Mouse (Mus musculus) heart, embryonic 12.5 days (tissue): Measurements from ENCODE around the gene Pigyl. TPM values are rescaled to one million over a fixed set of nuclear protein-coding genes. Genes with fewer than 3 reads are reported as not detected.
A peak's percentile ranks its signal among the peaks of the same experiment; 100 is the strongest.

Experiments
- ATAC-seq: fragments of 200-750 bp; cut with Nextera tagmentation; 2 replicates; pipeline ENCODE4 v1.8.0; 2017; ENCODE audit warnings: moderate TSS enrichment, moderate library complexity; ENCODE audit not compliant: insufficient number of reproducible peaks, low FRiP score
- H3K27ac ChIP-seq: fragments of 300-500 bp; sonication (generic); 2 replicates; pipeline ENCODE4 v1.5.1; 2016; ENCODE audit warnings: mild to moderate bottlenecking, moderate library complexity; ENCODE audit not compliant: poor library complexity, severe bottlenecking
- H3K27me3 ChIP-seq: fragments of 300-500 bp; sonication (generic); replicated peaks from 2 replicates; pipeline ENCODE4 v1.6.1; 2016; ENCODE audit warnings: mild to moderate bottlenecking, moderate library complexity
- H3K36me3 ChIP-seq: fragments of 300-500 bp; sonication (generic); 2 replicates; pipeline ENCODE4 v1.6.1; 2016; ENCODE audit warnings: mild to moderate bottlenecking, moderate library complexity
- H3K4me1 ChIP-seq: fragments of 300-500 bp; sonication (generic); replicated peaks from 2 replicates; pipeline ENCODE4 v1.6.1; 2016; ENCODE audit warnings: mild to moderate bottlenecking
- H3K4me2 ChIP-seq: fragments of 300-500 bp; sonication (generic); 2 replicates; pipeline ENCODE4 v1.6.1; 2016; ENCODE audit warnings: mild to moderate bottlenecking, moderate library complexity
- H3K4me3 ChIP-seq: fragments of 300-500 bp; sonication (generic); 2 replicates; pipeline ENCODE4 v1.5.1; 2016; ENCODE audit warnings: mild to moderate bottlenecking
- H3K9ac ChIP-seq: fragments of 300-500 bp; sonication (generic); 2 replicates; pipeline ENCODE4 v1.6.1; 2016; ENCODE audit warnings: mild to moderate bottlenecking, moderate library complexity
- H3K9me3 ChIP-seq: fragments of 300-500 bp; sonication (generic); replicated peaks from 2 replicates; pipeline ENCODE4 v1.6.1; 2016; ENCODE audit warnings: mild to moderate bottlenecking, moderate library complexity
- WGBS: fragments of 180-500 bp; shearing (Covaris S2); methylation state at CpG from one replicate; pipeline ENCODE4 v1.1.7; 2016; 5-methylcytosine and 5-hydroxymethylcytosine counted together
- polyA plus RNA-seq: library from polyadenylated mRNA; unstranded; fragments of >200 nt; fragmentation: Nextera tagmentation; extraction: Ambion mirVana; gene quantifications from 2 replicates; pipeline ENCODE4 v1.2.1, GENCODE M21; 2016

Pigyl gene
- polyA plus RNA-seq, 1 experiment from 2014 or later, result 45.2 TPM

DNA sequence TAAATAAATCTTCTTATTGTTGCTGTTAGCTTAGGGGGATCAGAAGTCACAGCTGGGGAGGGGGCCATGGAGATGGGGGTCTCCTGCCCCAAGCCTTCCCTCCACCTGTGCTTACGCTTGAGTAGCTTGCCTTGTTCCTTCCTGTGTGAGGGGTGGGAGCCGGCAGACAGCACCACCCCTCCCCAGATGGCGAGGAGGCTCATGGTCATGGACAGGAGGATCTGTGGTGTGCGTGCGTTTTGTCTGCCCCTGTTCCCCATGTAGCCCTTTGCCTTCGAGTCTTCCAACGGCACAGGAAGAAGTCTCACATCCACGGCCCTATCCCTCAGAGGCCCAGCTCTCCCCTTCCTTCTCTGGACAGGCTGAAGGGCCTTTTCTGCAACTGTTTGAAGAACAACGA, 5.7 kb downstream of the Pigyl start:
- Histone ChIP-seq H3K4me3 (no peak overlapping the region), H3K4me2 (no peak overlapping the region), H3K4me1 (peaks cover 8% of the 10 kb centered on the region), H3K27ac (no peak overlapping the region), H3K36me3 (no peaks in the 10 kb centered on the region), H3K27me3 (peaks cover 15% of the 10 kb centered on the region), H3K9ac (no peak overlapping the region), H3K9me3 (peaks cover 6% of the 10 kb centered on the region; the same call in 1 of the 2 replicates)
- ATAC-seq, result no peak
- WGBS, result 75% methylated on average over 9 of the region's 9 CpGs

DNA sequence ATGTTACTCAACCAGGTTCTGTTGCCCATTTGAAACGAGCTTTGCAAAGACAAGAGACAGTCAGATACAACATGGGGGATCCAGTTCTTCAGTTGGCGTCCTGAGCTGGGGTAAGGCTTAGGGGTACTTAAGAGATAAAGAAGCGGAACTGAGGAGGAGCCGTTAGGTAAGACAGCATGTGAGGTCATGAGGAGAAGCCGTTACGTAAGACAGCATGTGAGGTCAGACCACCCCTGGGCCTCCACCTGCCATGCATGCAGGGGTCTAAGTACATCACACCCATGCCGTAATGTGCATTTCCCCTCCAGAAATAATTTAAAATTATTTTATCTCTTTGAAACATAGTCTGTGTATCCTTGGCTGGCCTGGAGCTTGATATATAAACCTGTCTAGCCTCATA, 6.3 kb downstream of the Pigyl start:
- WGBS, result 80% methylated on average over 7 of the region's 7 CpGs
- H3K4me3 ChIP-seq, result no peak overlapping the region
- H3K27ac ChIP-seq, result no peak overlapping the region
- no peak for ATAC-seq
- H3K9ac ChIP-seq, result no peak overlapping the region
- H3K9me3 ChIP-seq, result peaks cover 6% of the 10 kb centered on the region; the same call in 1 of the 2 replicates
- peaks cover 2% of the 10 kb centered on the region for H3K4me1 ChIP-seq
- H3K27me3 ChIP-seq, result peaks cover 14% of the 10 kb centered on the region
- H3K36me3 ChIP-seq, result no peaks in the 10 kb centered on the region
- H3K4me2 ChIP-seq, result no peak overlapping the region

DNA sequence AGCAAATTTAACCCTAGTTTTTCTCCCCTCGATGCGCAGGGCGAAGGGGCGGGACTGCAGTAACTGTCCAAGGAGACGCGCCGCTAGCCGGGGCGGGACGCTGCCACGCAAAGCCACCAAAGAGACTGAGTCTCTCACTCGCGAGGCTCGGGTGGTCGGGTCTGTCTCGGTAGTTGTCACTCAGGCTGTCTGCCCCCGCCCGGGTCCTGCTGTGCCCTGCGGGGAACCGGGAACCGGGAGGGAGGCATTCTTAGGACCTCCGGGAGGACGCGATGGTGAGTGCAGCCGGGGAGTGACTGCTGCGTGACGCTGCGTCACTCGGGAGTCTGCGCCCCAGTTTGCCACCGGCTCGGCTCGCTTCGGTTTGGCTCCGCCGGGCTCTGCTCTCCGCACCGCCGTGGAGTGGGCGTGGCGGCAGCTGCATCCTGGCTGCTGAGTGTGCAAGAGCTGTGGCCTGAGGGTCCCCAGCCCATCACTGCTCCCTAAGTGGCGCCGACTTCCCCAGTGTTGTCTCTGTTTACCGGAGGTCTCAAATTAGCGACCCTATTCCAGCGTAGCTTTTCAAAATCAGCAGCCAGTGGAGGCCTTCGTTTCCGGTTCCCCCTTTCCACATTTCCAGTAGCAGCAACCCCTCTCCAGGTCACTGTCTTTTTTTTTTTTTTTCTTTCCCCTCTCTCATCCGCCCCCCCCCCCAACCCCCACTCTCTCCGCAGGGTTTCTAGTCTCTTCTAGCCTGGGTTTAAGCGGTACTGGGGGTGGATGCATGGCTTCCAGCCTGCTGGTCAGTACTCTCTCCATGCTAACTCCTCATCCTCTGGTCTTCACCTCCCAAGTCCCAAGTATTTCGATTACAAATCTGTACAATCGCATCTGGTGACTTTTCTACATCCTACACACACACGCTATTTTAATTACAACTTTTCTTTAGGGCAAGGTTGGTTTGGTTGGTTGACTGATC, 8.3 kb downstream of the Pigyl start:
- Histone ChIP-seq H3K4me2 (peak overlapping the region; percentile 97), H3K9ac (peak overlapping the region; percentile 71), H3K27ac (no peak overlapping the region), H3K4me3 (peak overlapping the region; percentile 58), H3K36me3 (no peaks in the 10 kb centered on the region), H3K9me3 (peaks cover 6% of the 10 kb centered on the region; the same call in 1 of the 2 replicates), H3K4me1 (no peaks in the 10 kb centered on the region), H3K27me3 (peaks cover 11% of the 10 kb centered on the region)
- peak; percentile 43 for ATAC-seq
- WGBS, result 2% methylated on average over 54 of the region's 54 CpGs

DNA sequence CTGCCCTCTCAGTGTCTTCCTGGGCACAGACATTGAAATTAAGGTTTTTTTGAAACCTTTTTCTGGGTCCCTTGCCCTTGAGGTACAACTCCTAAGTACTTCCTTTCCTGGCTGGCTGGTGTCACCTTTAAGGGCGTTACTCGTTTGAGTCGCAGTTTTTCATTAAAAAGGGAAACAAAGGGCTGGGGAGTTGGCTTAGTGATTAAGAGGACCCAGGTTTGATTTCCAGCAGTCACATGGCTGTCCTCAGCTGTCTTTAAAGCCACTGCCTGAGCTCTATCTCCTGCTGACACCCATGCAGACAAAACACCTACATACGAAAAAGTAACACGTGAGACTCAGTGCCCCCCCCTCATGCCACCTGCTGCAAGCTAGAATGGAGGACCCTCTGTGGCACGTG, 9.3 kb downstream of the Pigyl start:
- H3K9me3 ChIP-seq, result peaks cover 6% of the 10 kb centered on the region; the same call in 1 of the 2 replicates
- H3K4me1 ChIP-seq, result no peaks in the 10 kb centered on the region
- 45% methylated on average over 6 of the region's 6 CpGs for WGBS
- H3K9ac ChIP-seq, result no peak overlapping the region
- H3K27me3 ChIP-seq, result peaks cover 11% of the 10 kb centered on the region
- no peak overlapping the region for H3K27ac ChIP-seq
- H3K36me3 ChIP-seq, result no peaks in the 10 kb centered on the region
- ATAC-seq, result no peak
- H3K4me2 ChIP-seq, result no peak overlapping the region
- H3K4me3 ChIP-seq, result no peak overlapping the region

DNA sequence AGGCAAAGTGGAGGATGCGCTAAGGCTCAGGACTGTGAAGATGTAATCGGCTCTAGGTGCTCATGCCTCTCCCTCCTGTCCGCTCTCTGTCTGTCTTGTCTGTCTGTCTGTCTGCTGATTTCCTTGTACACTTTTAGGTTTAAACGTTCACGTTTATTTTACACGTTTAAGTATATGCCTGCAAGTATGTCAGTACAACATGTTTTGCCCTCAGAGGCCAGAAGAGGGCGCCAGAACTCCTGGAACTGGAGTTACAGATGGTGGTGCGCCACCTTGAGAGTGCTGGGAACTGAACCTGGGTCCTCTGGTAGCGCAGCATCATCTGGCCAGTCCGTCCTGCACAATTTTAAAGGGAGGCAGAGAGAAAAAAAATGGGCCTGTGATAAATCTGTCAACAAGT, 10.0 kb downstream of the Pigyl start:
- Histone ChIP-seq H3K4me1 (no peaks in the 10 kb centered on the region), H3K4me2 (no peak overlapping the region), H3K27ac (no peak overlapping the region), H3K9ac (no peak overlapping the region), H3K27me3 (peaks cover 11% of the 10 kb centered on the region), H3K9me3 (peaks cover 6% of the 10 kb centered on the region; the same call in 1 of the 2 replicates), H3K36me3 (no peaks in the 10 kb centered on the region), H3K4me3 (no peak overlapping the region)
- no peak for ATAC-seq
- 86% methylated on average over 10 of the region's 10 CpGs for WGBS

DNA sequence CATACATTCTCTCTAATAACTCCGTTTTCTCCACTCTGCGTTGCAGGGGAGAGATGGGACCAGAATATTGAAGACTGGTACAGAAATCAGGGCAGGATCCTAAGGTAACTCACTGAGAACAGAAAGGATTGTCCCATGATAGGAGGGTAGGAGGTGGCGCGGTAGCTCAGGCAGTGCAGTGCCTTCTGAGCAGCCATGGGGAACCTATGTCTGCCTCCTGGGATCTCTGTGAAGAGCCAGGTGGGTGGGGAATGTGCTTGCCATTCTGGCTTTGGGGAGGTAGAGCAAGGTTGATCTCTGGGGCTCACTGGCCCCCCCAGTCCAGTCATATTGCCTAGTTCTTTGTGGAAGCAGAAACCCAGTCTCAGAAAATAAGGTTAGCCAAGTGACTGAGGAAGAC, 11.1 kb downstream of the Pigyl start:
- Histone ChIP-seq H3K4me3 (no peak overlapping the region), H3K36me3 (no peaks in the 10 kb centered on the region), H3K9me3 (peaks cover 10% of the 10 kb centered on the region; the same call in 1 of the 2 replicates), H3K27me3 (peaks cover 7% of the 10 kb centered on the region), H3K27ac (no peak overlapping the region), H3K4me2 (no peak overlapping the region), H3K9ac (no peak overlapping the region), H3K4me1 (no peaks in the 10 kb centered on the region)
- ATAC-seq, result no peak
- WGBS, result 93% methylated on average over 4 of the region's 4 CpGs

DNA sequence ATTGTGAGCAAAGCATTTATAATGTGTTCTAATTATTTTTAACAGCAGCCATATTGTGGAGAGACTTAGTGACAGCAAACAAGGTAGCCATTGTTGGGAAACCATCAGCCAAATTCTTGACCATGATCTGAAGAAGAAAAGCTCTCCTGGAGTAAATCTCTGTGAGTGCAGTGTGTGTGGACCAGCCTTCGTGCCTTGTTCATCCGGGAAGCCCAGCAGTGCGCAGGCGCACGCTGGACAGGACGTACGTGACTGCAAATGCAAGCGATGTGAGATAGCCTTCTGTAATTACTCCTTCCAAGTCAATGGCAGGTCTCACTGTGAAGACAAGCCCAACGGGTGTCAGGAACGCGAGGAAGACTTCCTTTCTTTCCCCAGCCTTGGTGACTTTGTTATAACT, 12.7 kb downstream of the Pigyl start:
- Histone ChIP-seq H3K9me3 (peaks cover 10% of the 10 kb centered on the region; the same call in 1 of the 2 replicates), H3K4me1 (no peaks in the 10 kb centered on the region), H3K4me2 (no peak overlapping the region), H3K36me3 (no peaks in the 10 kb centered on the region), H3K27ac (no peak overlapping the region), H3K4me3 (no peak overlapping the region), H3K27me3 (no peaks in the 10 kb centered on the region; the same call in 1 of the 2 replicates), H3K9ac (no peak overlapping the region)
- 92% methylated on average over 11 of the region's 11 CpGs for WGBS
- no peak for ATAC-seq

DNA sequence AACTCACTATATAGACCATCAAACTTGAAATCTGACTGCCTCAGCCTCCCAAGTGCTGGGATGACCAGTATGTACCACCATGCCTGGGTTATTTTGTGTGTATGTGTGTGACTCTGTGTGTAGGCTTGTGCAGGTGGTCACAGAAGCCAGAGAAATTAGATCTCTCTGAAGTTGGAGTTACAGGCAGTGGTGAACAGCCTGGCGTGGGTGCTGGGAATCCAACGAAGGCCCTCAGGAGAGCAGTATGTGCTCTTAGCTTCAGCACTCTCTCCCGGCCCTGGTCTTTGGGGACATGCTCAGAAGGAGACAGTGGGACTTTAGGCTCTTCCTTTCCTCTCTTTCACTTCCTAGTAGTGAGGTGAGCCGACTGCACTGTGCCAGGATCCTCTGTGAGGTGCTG, 15.7 kb downstream of the Pigyl start:
- Histone ChIP-seq H3K9me3 (peaks cover 20% of the 10 kb centered on the region), H3K9ac (no peak overlapping the region), H3K36me3 (no peaks in the 10 kb centered on the region), H3K4me2 (no peak overlapping the region), H3K27me3 (no peaks in the 10 kb centered on the region), H3K27ac (no peak overlapping the region), H3K4me3 (no peak overlapping the region), H3K4me1 (no peaks in the 10 kb centered on the region)
- ATAC-seq, result no peak
- 78% methylated on average over 4 of the region's 4 CpGs for WGBS

DNA sequence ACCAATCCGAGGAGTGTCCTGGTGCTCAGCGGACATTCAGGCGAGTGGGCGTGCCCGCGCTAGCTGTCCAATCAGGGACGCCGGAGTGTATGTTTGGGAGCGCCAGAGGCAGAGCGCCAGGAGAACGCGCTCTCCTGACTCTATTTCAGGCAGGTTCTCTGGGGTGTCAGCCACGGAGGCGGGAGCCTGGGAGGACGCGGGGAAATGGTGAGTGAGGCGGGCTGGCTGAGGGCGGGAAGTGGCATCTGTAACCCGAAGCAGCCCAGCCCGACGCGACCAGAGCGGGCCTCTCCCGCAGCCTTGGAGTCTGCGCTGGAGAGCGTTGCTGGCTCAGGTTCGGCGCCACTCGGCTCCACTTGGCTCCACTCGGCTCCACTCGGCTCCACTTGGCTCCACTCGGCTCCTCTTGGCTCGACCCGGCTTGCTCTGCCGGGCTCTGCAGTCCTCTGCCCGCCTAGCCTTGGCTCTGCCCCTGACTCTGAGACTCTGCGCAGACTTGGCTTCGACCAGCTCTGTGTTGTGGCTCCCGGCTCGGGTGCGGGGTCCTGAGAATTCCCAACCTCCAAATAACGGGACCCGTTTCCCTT, 31.5 kb downstream of the Pigyl start, which contains the start of gene Zfp872:
TSS of gene Zfp872 (plus strand) at position 66 of the 587 bp plus-strand sequence.
- ATAC-seq, result peak; percentile 48
- H3K27ac ChIP-seq, result no peak within 1 kb of the TSS
- H3K4me1 ChIP-seq, result no peaks in the 10 kb centered on the region
- no peaks in the 10 kb centered on the region for H3K36me3 ChIP-seq
- H3K27me3 ChIP-seq, result peaks cover 13% of the 10 kb centered on the region; the same call in 1 of the 2 replicates
- H3K9me3 ChIP-seq, result peaks cover 26% of the 10 kb centered on the region
- H3K4me3 ChIP-seq, result peak within 1 kb of the TSS; percentile 45
- H3K4me2 ChIP-seq, result peak within 1 kb of the TSS; percentile 78
- H3K9ac ChIP-seq, result peak within 1 kb of the TSS; percentile 63
- WGBS, result 15% methylated on average over 43 of the region's 43 CpGs

DNA sequence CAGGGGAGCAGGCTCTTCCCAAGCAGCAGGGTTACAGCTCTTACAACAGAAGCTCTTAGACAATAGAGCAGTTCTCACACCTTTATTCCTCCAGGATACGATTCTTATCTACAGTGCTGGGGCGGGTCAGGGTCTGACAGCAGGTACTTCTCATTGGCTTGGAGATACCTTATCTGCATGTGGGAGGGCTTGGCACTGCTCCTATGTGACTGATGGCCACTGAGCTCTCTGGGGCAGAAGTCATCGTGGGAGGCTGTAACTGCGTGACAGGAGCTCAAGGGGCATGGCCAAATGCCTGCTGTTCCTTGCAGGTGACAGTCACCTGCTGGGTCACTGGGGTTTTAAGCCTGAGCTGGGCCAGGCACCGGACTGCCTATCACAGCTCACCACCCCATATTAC, 39.8 kb downstream of the Pigyl start:
- Histone ChIP-seq H3K4me2 (no peak overlapping the region), H3K9ac (no peak overlapping the region), H3K4me3 (no peak overlapping the region), H3K9me3 (peaks cover 31% of the 10 kb centered on the region), H3K27ac (no peak overlapping the region), H3K36me3 (peaks cover 3% of the 10 kb centered on the region; the same call in 1 of the 2 replicates), H3K27me3 (no peaks in the 10 kb centered on the region), H3K4me1 (no peaks in the 10 kb centered on the region)
- WGBS, result 32% methylated on average over 5 of the region's 5 CpGs
- no peak for ATAC-seq
